Mouse (Mus musculus) frontal cortex, postnatal 14 days (tissue): ENCODE measurements at regions not wholly inside any gene's neighbourhood (a gene's known extent, or its start where the extent isn't known, plus 50 kb on each side); places are given as distances from the start of the nearest gene placed in this dataset.

Source experiments
- DNase-seq, 2 experiments: peaks; one replicate each; pipeline ENCODE4 v3.0.0; 2022; ENCODE audit warnings: low spot score in 2 of 2

GRCm38 (mm10) chr11:50547776-50548175, 54.1 kb upstream of the Adamts2 start:
- DNase-seq = no peak

- peak in 1 of 2 experiments; percentile 34 for DNase-seq
Observed at GRCm38 (mm10) chr11:50546456-50547144, 55.3 kb upstream of the Adamts2 start.

- no peak for DNase-seq
Observed at GRCm38 (mm10) chr11:50545421-50545820, 56.5 kb upstream of the Adamts2 start.

- no peak for DNase-seq
Observed at GRCm38 (mm10) chr11:50540136-50540535, 61.7 kb upstream of the Adamts2 start.

- no peak for DNase-seq
Observed at GRCm38 (mm10) chr11:50534266-50534665, 67.6 kb upstream of the Adamts2 start.

- no peak for DNase-seq
Observed at GRCm38 (mm10) chr11:50527923-50528322, 74.0 kb upstream of the Adamts2 start.

- no peak for DNase-seq
Observed at GRCm38 (mm10) chr11:50520162-50520561, 81.7 kb upstream of the Adamts2 start.

- DNase-seq = no peak
Observed at GRCm38 (mm10) chr11:50507882-50508281, 77.0 kb upstream of the Rufy1 start.

GRCm38 (mm10) chr11:50507498-50507824, 76.5 kb upstream of the Rufy1 start:
- no peak for DNase-seq

GRCm38 (mm10) chr11:50506820-50507497, 76.0 kb upstream of the Rufy1 start:
- DNase-seq = no peak

- no peak for DNase-seq
Observed at GRCm38 (mm10) chr11:50501352-50501751, 70.4 kb upstream of the Rufy1 start.

- DNase-seq = no peak
Observed at GRCm38 (mm10) chr11:50493123-50493476, 62.2 kb upstream of the Rufy1 start.

GRCm38 (mm10) chr11:50492399-50493122, 61.6 kb upstream of the Rufy1 start:
- DNase-seq = no peak

GRCm38 (mm10) chr11:50483821-50484220, 52.9 kb upstream of the Rufy1 start:
- DNase-seq = no peak

- no peak for DNase-seq
Observed at GRCm38 (mm10) chr11:50483116-50483515, 52.2 kb upstream of the Rufy1 start.

- DNase-seq = no peak
Observed at GRCm38 (mm10) chr11:50482607-50483006, 51.7 kb upstream of the Rufy1 start.
